Comparison of ENCODE assay signal across 12 mouse cellular contexts in the genomic region with DNA sequence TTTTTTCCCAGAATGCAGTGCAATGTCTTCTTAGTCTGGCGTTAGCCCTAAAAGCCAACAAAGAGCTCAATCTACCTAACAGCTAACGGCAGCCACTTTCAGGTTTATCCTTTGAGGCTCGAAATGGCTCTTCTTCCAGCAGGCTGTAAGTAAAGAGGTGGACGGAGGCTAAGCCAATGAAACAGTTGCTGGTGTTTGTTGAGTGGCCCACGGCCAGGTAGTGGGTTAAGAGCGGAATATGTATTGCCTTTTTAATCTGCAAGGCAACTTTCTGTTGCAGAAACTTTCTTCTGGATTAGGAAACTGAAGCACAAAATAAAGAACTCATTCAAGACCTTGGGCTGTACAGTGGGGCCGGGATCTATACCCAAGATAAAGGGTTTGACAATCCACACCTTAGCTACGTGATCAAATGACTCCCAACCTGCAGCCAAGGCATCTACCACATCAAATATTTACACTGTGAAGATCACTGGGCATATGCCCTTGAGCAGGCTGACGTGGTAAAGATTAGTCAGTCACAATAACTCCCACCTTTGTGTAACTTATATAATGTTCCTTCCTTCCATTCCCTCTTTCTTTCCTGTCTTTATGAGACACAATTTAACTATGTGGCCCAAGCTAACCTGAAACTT.
"Had no signal": no experiment of that assay in that cellular context is flagged by ENCODE, and none has a peak within 500 bp of the region (broad histone marks: within the 10 kb centered on the region; RNA-seq: fewer than 3 reads in every experiment).

No protein-coding gene starts in this region.

- H3K36me3 ChIP-seq: limb, embryonic 10.5 days; liver, embryonic 15.5 days; lung, embryonic 15.5 days; midbrain, embryonic 12.5 days had no signal

- H3K4me1 ChIP-seq: liver, embryonic 15.5 days; lung, embryonic 15.5 days; megakaryocyte, embryonic 14.5 days had no signal

- DNase-seq: kidney, adult 18-20 months; kidney, postnatal 10 days; kidney, postnatal 4 days; right cerebral cortex, postnatal 14 days; thymus, postnatal 36 days had no signal

- H3K9me3 ChIP-seq: limb, embryonic 10.5 days; liver, embryonic 15.5 days; lung, embryonic 15.5 days; midbrain, embryonic 12.5 days had no signal

- H3K27ac ChIP-seq: limb, embryonic 10.5 days; liver, embryonic 15.5 days; lung, embryonic 15.5 days; macrophage; midbrain, embryonic 12.5 days had no signal

- H3K4me3 ChIP-seq: left cerebral cortex, adult 2 months; limb, embryonic 10.5 days; liver, embryonic 15.5 days; lung, embryonic 15.5 days; megakaryocyte, embryonic 14.5 days; midbrain, embryonic 12.5 days had no signal

- H3K9ac ChIP-seq: liver, embryonic 15.5 days; lung, embryonic 15.5 days; midbrain, embryonic 12.5 days had no signal

- H3K4me2 ChIP-seq: liver, embryonic 15.5 days; lung, embryonic 15.5 days; midbrain, embryonic 12.5 days had no signal

- H3K27me3 ChIP-seq: liver, embryonic 15.5 days; lung, embryonic 15.5 days; megakaryocyte, embryonic 14.5 days; midbrain, embryonic 12.5 days had no signal
